In the genomic region with DNA sequence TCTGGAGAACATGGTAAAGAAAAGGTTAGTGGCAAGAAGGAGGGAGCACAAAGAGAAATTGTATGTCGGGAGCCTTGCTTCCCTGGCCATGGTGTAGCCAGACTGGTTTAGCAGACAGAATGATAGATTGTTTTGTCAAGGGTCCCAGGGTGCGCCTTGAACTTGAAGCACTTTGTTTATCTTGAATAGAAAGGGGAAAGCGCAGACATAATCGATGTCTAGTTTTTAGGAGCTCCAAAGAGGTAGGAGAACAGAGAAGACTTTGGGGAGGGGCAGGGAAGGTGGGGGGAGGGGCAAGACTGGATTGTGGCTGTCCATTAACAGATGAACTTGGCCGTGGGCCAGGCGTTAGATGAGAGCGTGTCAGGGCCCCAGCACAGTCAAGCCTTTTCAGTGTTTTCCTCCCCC, we compare ENCODE assay signal across 8 mouse cellular contexts. TPM values are rescaled to one million over a fixed set of nuclear protein-coding genes. Genes with fewer than 3 reads are reported as not detected.
DNase-seq lines count a peak whose midpoint lies in the region; ATAC-seq and TF ChIP-seq lines count a peak whose summit lies in the region.

No protein-coding gene starts in this region.

- no peak for TF ChIP-seq CTCF in intestine, postnatal 0 days (IDR thresholded peaks at IDR 0.05; ENCODE audit: low read depth)

- 25% methylated on average over 6 of the region's 7 CpGs for WGBS in embryonic facial prominence, embryonic 14.5 days
- WGBS in intestine, postnatal 0 days, result 9% methylated on average over 7 of the region's 7 CpGs
- WGBS in midbrain, embryonic 14.5 days, result 23% methylated on average over 7 of the region's 7 CpGs

- DNase-seq in kidney, adult 18-20 months, result peak; percentile 22
- DNase-seq in kidney, adult 11 months, result no peak
- DNase-seq in embryonic facial prominence, embryonic 14.5 days (ENCODE audit: low spot score), result peak; percentile 82
- peak; percentile 77 for DNase-seq in midbrain, embryonic 14.5 days
- no peak for DNase-seq in cerebellum, adult 11-12 months
- DNase-seq in thymus, postnatal 14 days, result no peak
- DNase-seq in lung, postnatal 4 days, result no peak

- no peak overlapping the region for H3K9ac ChIP-seq in embryonic facial prominence, embryonic 14.5 days (ENCODE audit: low read depth, low read length)
- H3K9ac ChIP-seq in intestine, postnatal 0 days (ENCODE audit: low read depth, low read length), result no peak overlapping the region
- H3K9ac ChIP-seq in midbrain, embryonic 14.5 days (replicated peaks; ENCODE audit: low read length), result no peak overlapping the region

- H3K27me3 ChIP-seq in embryonic facial prominence, embryonic 14.5 days (replicated peaks; ENCODE audit: control insufficient read depth, insufficient read depth, low read length), result no peaks in the 10 kb centered on the region
- H3K27me3 ChIP-seq in intestine, postnatal 0 days (replicated peaks; ENCODE audit: control insufficient read depth, insufficient read depth, low read length), result no peaks in the 10 kb centered on the region
- H3K27me3 ChIP-seq in midbrain, embryonic 14.5 days (ENCODE audit: control insufficient read depth, insufficient read depth, low read length), result no peaks in the 10 kb centered on the region

- H3K36me3 ChIP-seq in embryonic facial prominence, embryonic 14.5 days (ENCODE audit: control insufficient read depth, insufficient read depth, low read length), result no peaks in the 10 kb centered on the region
- H3K36me3 ChIP-seq in intestine, postnatal 0 days (ENCODE audit: control insufficient read depth, insufficient read depth), result no peaks in the 10 kb centered on the region
- no peaks in the 10 kb centered on the region; the same call in 1 of the 2 replicates for H3K36me3 ChIP-seq in midbrain, embryonic 14.5 days (ENCODE audit: control insufficient read depth, insufficient read depth, low read length)

- H3K4me3 ChIP-seq in embryonic facial prominence, embryonic 14.5 days (ENCODE audit: low read depth, low read length), result no peak overlapping the region
- no peak overlapping the region for H3K4me3 ChIP-seq in intestine, postnatal 0 days (ENCODE audit: low read depth, low read length)
- no peak overlapping the region for H3K4me3 ChIP-seq in midbrain, embryonic 14.5 days (replicated peaks; ENCODE audit: low read depth, low read length)

- peak overlapping the region; percentile 16; the same call in 1 of the 2 replicates for H3K4me2 ChIP-seq in embryonic facial prominence, embryonic 14.5 days (ENCODE audit: low read depth, low read length)
- peak overlapping the region; percentile 45 for H3K4me2 ChIP-seq in intestine, postnatal 0 days (replicated peaks; ENCODE audit: low read depth)
- peak overlapping the region; percentile 39 for H3K4me2 ChIP-seq in midbrain, embryonic 14.5 days (ENCODE audit: low read length)

- ATAC-seq in embryonic facial prominence, embryonic 14.5 days (ENCODE audit: low read depth), result peak; percentile 39; the same call in 1 of the 2 replicates
- ATAC-seq in intestine, postnatal 0 days, result peak; percentile 79
- ATAC-seq in midbrain, embryonic 14.5 days (ENCODE audit: low FRiP score, low TSS enrichment), result peak; percentile 73; the same call in 1 of the 2 replicates

- peaks cover 61% of the 10 kb centered on the region for H3K4me1 ChIP-seq in embryonic facial prominence, embryonic 14.5 days (ENCODE audit: control insufficient read depth, insufficient read depth, low read length)
- H3K4me1 ChIP-seq in intestine, postnatal 0 days (replicated peaks; ENCODE audit: control insufficient read depth, insufficient read depth, low read length), result 0 out of 2 replicates have a peak, but pooled peaks cover 11% of the 10 kb centered on the region
- H3K4me1 ChIP-seq in midbrain, embryonic 14.5 days (ENCODE audit: control insufficient read depth, insufficient read depth, low read length), result peaks cover 85% of the 10 kb centered on the region

- H3K9me3 ChIP-seq in embryonic facial prominence, embryonic 14.5 days (ENCODE audit: control insufficient read depth, low read length), result no peaks in the 10 kb centered on the region
- H3K9me3 ChIP-seq in intestine, postnatal 0 days (ENCODE audit: control insufficient read depth), result no peaks in the 10 kb centered on the region
- no peaks in the 10 kb centered on the region for H3K9me3 ChIP-seq in midbrain, embryonic 14.5 days (ENCODE audit: control insufficient read depth, low read length)

- H3K27ac ChIP-seq in embryonic facial prominence, embryonic 14.5 days (replicated peaks; ENCODE audit: low read depth, low read length), result peak overlapping the region; percentile 45; the same call in 1 of the 2 replicates
- H3K27ac ChIP-seq in intestine, postnatal 0 days (ENCODE audit: low read depth, low read length), result no peak overlapping the region
- peak overlapping the region; percentile 49; the same call in 1 of the 2 replicates for H3K27ac ChIP-seq in midbrain, embryonic 14.5 days (replicated peaks; ENCODE audit: low read depth, low read length)

RNA-seq across cellular contexts. Expression of a gene that starts 22.0 kb away (rescaled TPM):
- polyA plus RNA-seq in embryonic facial prominence, embryonic 14.5 days (2014; fragmentation: Nextera tagmentation; extraction: Ambion mirVana), result 26.4 and 30.1 TPM in 2 replicates
- polyA plus RNA-seq in intestine, postnatal 0 days (2015; fragmentation: Nextera tagmentation; extraction: Ambion mirVana), result 5.9 and 6.5 TPM in 2 replicates
- polyA plus RNA-seq in midbrain, embryonic 14.5 days (2014; fragmentation: Nextera tagmentation; extraction: Ambion mirVana), result 117 and 121 TPM in 2 replicates

RNA-seq across cellular contexts. Expression of a gene that starts 25.0 kb away (rescaled TPM):
- not detected in 2 replicates for polyA plus RNA-seq in embryonic facial prominence, embryonic 14.5 days (2014; fragmentation: Nextera tagmentation; extraction: Ambion mirVana)
- polyA plus RNA-seq in intestine, postnatal 0 days (2015; fragmentation: Nextera tagmentation; extraction: Ambion mirVana), result not detected in 2 replicates
- polyA plus RNA-seq in midbrain, embryonic 14.5 days (2014; fragmentation: Nextera tagmentation; extraction: Ambion mirVana), result 0.40 TPM in 1 of 2 replicates, not detected in the other

Comparison
In these comparisons a context has a peak if more than half of its experiments do, and no peak if none do; other contexts are left out.
1. DNase-seq: peak in kidney, adult 18-20 months (single experiment), embryonic facial prominence, embryonic 14.5 days (single experiment) and midbrain, embryonic 14.5 days (single experiment); none in kidney, adult 11 months (single experiment), cerebellum, adult 11-12 months (single experiment), thymus, postnatal 14 days (single experiment) and lung, postnatal 4 days (0 of 2).
2. Peak in every context shown above with its lines, with median percentiles within 50 percentile points of each other: ATAC-seq and H3K4me2 ChIP-seq.